Mouse (Mus musculus): ENCODE measurements around the gene Rbl1. TPM values are rescaled to one million over a fixed set of nuclear protein-coding genes. Genes with fewer than 3 reads are reported as not detected.

Gene Rbl1
- polyA plus RNA-seq, 1 experiment: 4.3 TPM

GRCm38 (mm10) chr2:157129096-157129495, 75.2 kb downstream of the Rbl1 start:
- no peak for TF ChIP-seq POLR2A (IDR thresholded peaks at IDR 0.05; ENCODE audit: borderline replicate concordance, extremely low read depth, low read depth, low read length)
- TF ChIP-seq CTCF (IDR thresholded peaks at IDR 0.05; ENCODE audit: insufficient read depth, low read length): no peak

GRCm38 (mm10) chr2:157128072-157128471, 76.3 kb downstream of the Rbl1 start:
- Histone ChIP-seq H3K4me1 (ENCODE audit: control insufficient read depth, insufficient read depth, low read length) (peaks cover 19% of the 10 kb centered on the region), H3K4me3 (replicated peaks; ENCODE audit: extremely low read depth, low read depth, low read length) (no peak overlapping the region)
- DNase-seq: no peak
- no peak for TF ChIP-seq POLR2A (IDR thresholded peaks at IDR 0.05; ENCODE audit: borderline replicate concordance, extremely low read depth, low read depth, low read length)
- peak; percentile 53; the same call in 1 of the 2 replicates for TF ChIP-seq CTCF (IDR thresholded peaks at IDR 0.05; ENCODE audit: insufficient read depth, low read length)
- WGBS: 46% methylated on average over 4 of the region's 4 CpGs

More at GRCm38 (mm10) chr2:157129096-157129495, 75.2 kb downstream of the Rbl1 start:
- no peak overlapping the region for H3K4me3 ChIP-seq (replicated peaks; ENCODE audit: extremely low read depth, low read depth, low read length)
- peaks cover 23% of the 10 kb centered on the region for H3K4me1 ChIP-seq (ENCODE audit: control insufficient read depth, insufficient read depth, low read length)
- WGBS: 52% methylated on average over 4 of the region's 4 CpGs
- no peak for DNase-seq

- DNase-seq: no peak
- 78% methylated on average over 3 of the region's 3 CpGs for WGBS
- Histone ChIP-seq H3K4me3 (replicated peaks; ENCODE audit: extremely low read depth, low read depth, low read length) (no peak overlapping the region), H3K4me1 (ENCODE audit: control insufficient read depth, insufficient read depth, low read length) (peaks cover 19% of the 10 kb centered on the region)
- no peak for TF ChIP-seq POLR2A (IDR thresholded peaks at IDR 0.05; ENCODE audit: borderline replicate concordance, extremely low read depth, low read depth, low read length)
- TF ChIP-seq CTCF (IDR thresholded peaks at IDR 0.05; ENCODE audit: insufficient read depth, low read length): no peak
Measured at GRCm38 (mm10) chr2:157127370-157127769, 77.0 kb downstream of the Rbl1 start.

- TF ChIP-seq CTCF (IDR thresholded peaks at IDR 0.05; ENCODE audit: insufficient read depth, low read length): no peak
- no peak for TF ChIP-seq POLR2A (IDR thresholded peaks at IDR 0.05; ENCODE audit: borderline replicate concordance, extremely low read depth, low read depth, low read length)
- peaks cover 10% of the 10 kb centered on the region for H3K4me1 ChIP-seq (ENCODE audit: control insufficient read depth, insufficient read depth, low read length)
- no peak overlapping the region for H3K4me3 ChIP-seq (replicated peaks; ENCODE audit: extremely low read depth, low read depth, low read length)
- no peak for DNase-seq
- 73% methylated on average over 3 of the region's 3 CpGs for WGBS
Measured at GRCm38 (mm10) chr2:157125246-157125645, 79.1 kb downstream of the Rbl1 start.

- DNase-seq: no peak
- 88% methylated on average over 8 of the region's 8 CpGs for WGBS
- no peak for TF ChIP-seq CTCF (IDR thresholded peaks at IDR 0.05; ENCODE audit: insufficient read depth, low read length)
- no peak for TF ChIP-seq POLR2A (IDR thresholded peaks at IDR 0.05; ENCODE audit: borderline replicate concordance, extremely low read depth, low read depth, low read length)
Measured at GRCm38 (mm10) chr2:157121766-157122165, 82.6 kb downstream of the Rbl1 start.

GRCm38 (mm10) chr2:157119075-157119474, 85.3 kb downstream of the Rbl1 start:
- H3K4me3 ChIP-seq (replicated peaks; ENCODE audit: extremely low read depth, low read depth, low read length): no peak overlapping the region
- H3K4me1 ChIP-seq (ENCODE audit: control insufficient read depth, insufficient read depth, low read length): no peaks in the 10 kb centered on the region
- WGBS: 46% methylated on average over 3 of the region's 3 CpGs
- no peak for DNase-seq
- TF ChIP-seq POLR2A (IDR thresholded peaks at IDR 0.05; ENCODE audit: borderline replicate concordance, extremely low read depth, low read depth, low read length): no peak

More at GRCm38 (mm10) chr2:157121766-157122165, 82.6 kb downstream of the Rbl1 start:
- no peak overlapping the region for H3K4me3 ChIP-seq (replicated peaks; ENCODE audit: extremely low read depth, low read depth, low read length)
- H3K4me1 ChIP-seq (ENCODE audit: control insufficient read depth, insufficient read depth, low read length): no peaks in the 10 kb centered on the region

- H3K4me3 ChIP-seq (replicated peaks; ENCODE audit: extremely low read depth, low read depth, low read length): no peak overlapping the region
- H3K4me1 ChIP-seq (ENCODE audit: control insufficient read depth, insufficient read depth, low read length): no peaks in the 10 kb centered on the region
- TF ChIP-seq POLR2A (IDR thresholded peaks at IDR 0.05; ENCODE audit: borderline replicate concordance, extremely low read depth, low read depth, low read length) (no peak), CTCF (IDR thresholded peaks at IDR 0.05; ENCODE audit: insufficient read depth, low read length) (no peak)
- DNase-seq: no peak
- WGBS: 66% methylated on average over 4 of the region's 4 CpGs
Measured at GRCm38 (mm10) chr2:157118556-157118955, 85.8 kb downstream of the Rbl1 start.

GRCm38 (mm10) chr2:157116964-157117363, 87.4 kb downstream of the Rbl1 start:
- 24% methylated on average over 3 of the region's 3 CpGs for WGBS
- TF ChIP-seq CTCF (IDR thresholded peaks at IDR 0.05; ENCODE audit: insufficient read depth, low read length) (0 out of 2 replicates have a peak, but pooled peaks have one; percentile 19), POLR2A (IDR thresholded peaks at IDR 0.05; ENCODE audit: borderline replicate concordance, extremely low read depth, low read depth, low read length) (no peak)
- Histone ChIP-seq H3K4me3 (replicated peaks; ENCODE audit: extremely low read depth, low read depth, low read length) (no peak overlapping the region), H3K4me1 (ENCODE audit: control insufficient read depth, insufficient read depth, low read length) (no peaks in the 10 kb centered on the region)
- DNase-seq: no peak

GRCm38 (mm10) chr2:157108236-157108635, 96.1 kb downstream of the Rbl1 start:
- H3K4me3 ChIP-seq (replicated peaks; ENCODE audit: extremely low read depth, low read depth, low read length): no peak overlapping the region
- no peak for TF ChIP-seq POLR2A (IDR thresholded peaks at IDR 0.05; ENCODE audit: borderline replicate concordance, extremely low read depth, low read depth, low read length)
- H3K4me1 ChIP-seq (ENCODE audit: control insufficient read depth, insufficient read depth, low read length): no peaks in the 10 kb centered on the region
- no peak for DNase-seq
- WGBS: 78% methylated on average over 4 of the region's 4 CpGs

- TF ChIP-seq POLR2A (IDR thresholded peaks at IDR 0.05; ENCODE audit: borderline replicate concordance, extremely low read depth, low read depth, low read length): no peak
- TF ChIP-seq CTCF (IDR thresholded peaks at IDR 0.05; ENCODE audit: insufficient read depth, low read length): no peak
Measured at GRCm38 (mm10) chr2:157104454-157104853, 99.9 kb downstream of the Rbl1 start.

More at GRCm38 (mm10) chr2:157104454-157104853, 99.9 kb downstream of the Rbl1 start:
- DNase-seq: no peak
- Histone ChIP-seq H3K4me3 (replicated peaks; ENCODE audit: extremely low read depth, low read depth, low read length) (no peak overlapping the region), H3K4me1 (ENCODE audit: control insufficient read depth, insufficient read depth, low read length) (no peaks in the 10 kb centered on the region)
- WGBS: 85% methylated on average over 8 of the region's 8 CpGs

Measured in lung, adult 2 months (tissue).